Mouse (Mus musculus): ENCODE results near the gene Thumpd1.
"Not testable (repeated sequence)": the region's sequence is repeated elsewhere in the genome, so short reads cannot be mapped to it uniquely, and the experiment has no call there.

Gene Thumpd1

DNA sequence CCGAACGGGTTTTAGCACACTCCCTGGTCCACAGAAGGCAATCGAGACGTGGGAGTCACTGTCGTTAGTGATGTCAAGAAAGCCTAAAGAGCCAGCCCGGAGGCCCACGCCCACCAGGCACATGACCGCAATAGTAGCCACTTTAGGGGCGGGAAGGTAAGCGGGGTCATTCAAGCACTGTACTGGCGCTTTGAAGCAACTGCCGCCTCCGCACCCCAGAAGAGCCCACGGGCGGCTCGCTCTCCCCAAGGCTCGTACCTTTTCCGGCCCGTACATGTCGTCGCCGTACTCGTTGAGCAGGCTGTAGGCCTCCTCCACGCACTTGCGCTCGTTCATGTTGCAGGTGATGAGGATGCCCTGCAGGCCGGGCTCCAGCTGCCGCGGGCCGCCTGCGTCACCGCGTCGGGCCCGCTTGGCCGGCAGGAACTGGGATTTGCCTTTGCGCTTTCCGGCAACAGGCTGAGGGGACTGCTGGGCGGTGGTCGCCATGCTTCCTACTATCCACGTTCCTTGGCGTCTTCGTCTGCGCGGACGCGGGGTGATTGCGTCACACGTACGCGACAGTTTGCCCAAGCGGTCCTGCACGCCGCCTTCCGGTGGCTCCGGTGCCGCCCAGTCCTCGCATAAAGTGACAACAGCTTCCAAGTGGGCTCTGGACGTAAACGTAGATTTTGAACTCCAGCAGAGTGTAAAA, at the start of gene Thumpd1:
Gene Thumpd1, minus strand, starts transcription at position 546 of the 694 bp plus-strand sequence.
- peak; percentile 96 for DNase-seq

DNA sequence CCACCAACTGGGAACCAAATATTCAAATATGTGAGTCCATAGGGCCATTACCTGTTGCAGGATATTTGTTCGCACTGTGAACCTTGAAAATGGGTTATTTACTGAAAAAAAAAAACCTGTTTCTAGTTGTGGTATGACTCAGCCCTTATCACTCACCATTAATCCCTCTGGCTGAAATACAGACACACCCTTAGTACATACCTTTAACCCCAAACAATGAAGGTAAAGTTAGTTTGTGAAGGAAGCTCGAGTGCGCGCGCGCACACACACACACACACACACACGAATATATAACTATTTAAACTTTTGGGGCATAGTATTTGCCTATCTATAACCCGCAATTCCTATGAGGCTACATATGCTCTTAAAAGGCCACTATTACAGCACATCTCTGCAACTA, 49.3 kb upstream of the Thumpd1 start:
- DNase-seq, result no peak

DNA sequence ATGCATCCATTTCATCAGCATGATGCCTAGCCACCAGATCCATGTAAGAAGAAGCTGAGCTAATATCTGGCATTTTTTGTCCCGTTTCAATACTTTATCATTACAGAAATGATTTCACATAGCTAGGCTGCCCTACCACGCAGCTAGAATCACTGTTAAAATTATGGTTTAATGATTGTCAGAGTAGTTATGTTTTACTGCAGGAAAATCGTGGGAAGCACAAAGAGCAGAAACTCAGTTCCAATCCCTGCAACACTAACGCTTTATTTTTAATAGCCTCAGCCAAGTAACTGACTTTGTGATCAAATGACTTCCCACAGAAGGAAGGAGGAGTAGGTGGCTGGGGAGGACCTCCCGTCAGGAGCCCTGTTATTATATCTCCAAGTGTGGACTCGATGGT, 46.4 kb upstream of the Thumpd1 start:
- DNase-seq, result no peak

DNA sequence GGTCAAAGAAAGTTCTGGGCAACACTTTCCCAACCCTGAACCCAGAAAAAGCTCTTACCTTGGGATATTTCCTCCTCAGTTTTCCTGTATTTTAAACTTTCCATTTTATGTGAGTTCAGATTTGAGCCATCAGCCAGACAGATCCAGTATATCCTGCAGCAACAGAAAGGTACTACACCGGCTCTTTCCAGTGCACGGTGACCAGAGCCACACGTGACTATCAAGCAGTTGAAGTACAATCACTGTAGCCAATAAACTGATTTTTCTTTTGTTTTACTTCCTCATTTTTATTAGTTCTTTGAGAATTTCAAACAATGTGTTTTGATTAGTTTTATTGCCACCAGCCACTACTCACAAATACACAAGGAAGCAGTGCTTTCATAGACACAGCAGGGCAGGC, 43.8 kb upstream of the Thumpd1 start:
- DNase-seq, result no peak

DNA sequence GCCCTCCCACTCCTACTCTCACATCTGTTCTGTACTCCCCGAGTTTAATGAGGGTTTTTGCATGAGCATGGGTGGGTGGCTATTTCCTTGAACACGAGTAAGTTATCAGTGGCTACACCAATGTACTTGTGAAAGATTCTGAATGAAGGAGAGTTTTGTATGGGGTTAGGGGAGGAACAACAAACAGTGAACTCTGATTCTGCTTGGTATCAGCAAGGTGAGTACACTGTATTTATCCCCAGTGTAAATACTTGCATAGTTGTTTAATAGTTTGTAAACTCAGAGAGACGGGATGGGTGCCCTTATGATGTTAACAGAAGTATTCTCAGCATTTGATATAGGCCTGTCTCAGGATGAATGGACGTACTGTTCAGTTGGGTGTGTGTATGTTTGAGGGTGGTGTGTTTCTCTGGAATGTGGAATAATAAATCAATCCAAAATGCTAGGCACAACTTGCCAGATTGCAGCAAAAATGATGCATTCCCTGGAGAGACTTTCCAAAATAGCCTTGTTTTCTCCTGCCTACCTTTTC, 41.6 kb upstream of the Thumpd1 start:
- DNase-seq, result no peak

DNA sequence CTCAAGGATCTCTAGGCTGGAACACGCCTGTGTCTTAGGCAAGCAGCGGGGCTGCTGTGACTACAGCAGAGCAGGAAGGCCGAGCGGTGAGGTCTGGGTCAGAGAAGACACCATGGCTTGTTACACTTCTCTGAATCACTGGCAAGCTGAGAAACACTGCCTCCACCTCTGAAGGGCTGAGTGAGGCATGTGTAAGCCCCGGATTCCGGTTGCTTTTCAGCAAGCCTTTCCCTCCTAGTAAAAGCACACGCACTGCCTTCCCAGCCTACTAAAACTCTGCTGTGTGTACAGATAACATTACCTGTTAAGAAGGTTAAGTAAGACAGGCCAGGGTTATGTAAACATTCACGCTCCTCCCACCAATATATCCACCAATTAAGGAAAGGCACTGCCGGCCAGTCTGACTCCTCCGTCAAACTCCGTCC, 39.9 kb upstream of the Thumpd1 start, which contains the start of gene Acsm3:
Gene Acsm3, plus strand, starts transcription at position 397 of the 425 bp plus-strand sequence.
- DNase-seq, result no peak

DNA sequence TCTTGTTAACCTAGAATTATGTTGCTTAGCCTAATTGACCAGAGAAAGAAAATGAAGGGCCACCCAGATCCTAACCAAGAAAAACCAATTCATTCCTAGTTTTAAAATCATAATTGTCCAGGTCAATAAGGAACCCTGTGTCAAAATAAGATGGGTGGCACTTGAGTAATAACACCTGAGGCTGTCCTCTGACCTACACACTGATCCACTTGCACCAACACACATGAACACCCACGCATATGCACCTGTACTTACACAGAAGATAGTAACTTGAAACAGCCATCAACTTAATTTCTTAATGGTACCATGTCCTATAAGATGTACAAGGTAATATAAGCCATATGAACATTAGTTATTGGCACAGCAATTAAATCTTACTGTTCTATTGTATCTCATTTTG, 33.1 kb upstream of the Thumpd1 start:
- DNase-seq, result no peak

DNA sequence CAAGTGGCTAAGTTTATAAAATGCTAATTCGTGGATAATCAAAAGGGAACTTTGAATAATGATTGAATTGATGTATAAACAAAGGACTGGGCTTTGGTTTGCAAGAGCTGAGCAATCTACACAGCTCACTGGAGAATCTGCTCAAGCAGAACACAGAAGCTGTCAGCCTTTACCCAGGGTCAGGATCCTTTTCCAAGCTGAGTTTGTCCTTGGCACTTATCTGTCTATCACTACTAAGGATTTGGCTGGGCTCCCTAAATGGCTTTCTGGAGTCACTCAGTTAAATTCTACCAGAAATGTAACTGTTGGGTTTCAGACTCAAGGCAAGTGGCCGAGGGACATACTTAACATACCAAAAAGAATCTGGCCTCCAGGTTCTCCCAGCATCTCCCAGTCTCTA, 29.3 kb upstream of the Thumpd1 start:
- no peak for DNase-seq

DNA sequence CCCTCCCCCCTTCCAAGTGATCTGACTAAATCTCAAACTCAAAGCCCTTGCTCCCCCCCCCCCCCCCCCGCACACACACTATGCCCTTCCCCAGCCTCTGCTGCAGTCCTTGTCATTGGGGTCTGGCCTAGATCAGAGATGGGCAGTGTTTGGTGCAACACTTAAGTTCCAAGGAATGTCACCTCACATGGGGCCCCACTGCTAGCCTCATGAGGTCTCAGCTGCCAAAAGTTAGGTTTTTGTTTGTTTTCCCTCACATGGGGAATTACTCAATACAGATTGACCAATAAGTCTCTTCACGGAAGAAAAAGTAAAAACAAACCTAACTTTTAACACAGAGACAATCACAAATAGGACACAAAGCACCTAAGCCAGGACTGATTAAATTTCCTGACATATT, 28.2 kb upstream of the Thumpd1 start:
- no peak for DNase-seq

DNA sequence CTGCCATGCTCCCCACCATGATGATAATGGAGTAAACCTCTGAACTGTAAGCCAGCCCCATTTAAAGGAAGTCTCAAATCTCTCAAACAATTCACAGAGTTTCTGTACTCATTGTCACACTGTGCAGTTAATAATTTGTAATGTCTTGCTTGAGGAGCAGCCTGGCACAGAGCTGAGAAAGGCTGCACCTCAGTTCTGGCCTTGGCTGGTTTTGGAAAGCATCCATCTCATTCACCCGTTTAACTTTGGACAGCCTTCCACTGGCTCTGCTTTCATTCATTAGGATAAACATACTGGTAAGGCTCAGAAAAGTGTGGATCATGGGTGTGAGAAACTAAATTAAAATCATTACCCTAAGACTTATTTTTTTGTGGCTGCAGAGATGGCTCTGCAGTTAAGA, 25.3 kb upstream of the Thumpd1 start:
- no peak for DNase-seq

DNA sequence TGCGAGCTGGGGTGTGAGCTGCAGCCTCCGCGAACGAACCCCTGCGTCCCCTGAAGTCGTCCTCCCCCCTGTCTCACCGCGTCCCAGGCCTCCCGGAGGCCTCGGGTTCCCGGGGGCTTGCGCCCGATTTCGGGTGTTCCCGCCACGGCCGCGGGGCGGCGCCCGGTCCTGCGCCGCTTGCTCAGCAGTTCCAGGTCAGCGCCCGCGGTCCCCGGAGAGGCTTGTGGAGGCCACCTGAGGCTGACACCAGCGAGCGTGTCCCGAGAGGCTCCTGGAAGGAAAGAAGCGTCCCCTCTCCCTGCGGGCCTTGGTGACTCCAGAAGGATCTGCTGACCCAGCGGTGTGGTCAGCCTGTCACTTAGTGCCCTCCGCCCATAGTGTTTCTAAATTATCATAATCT, 23.7 kb upstream of the Thumpd1 start:
- DNase-seq, result no peak

DNA sequence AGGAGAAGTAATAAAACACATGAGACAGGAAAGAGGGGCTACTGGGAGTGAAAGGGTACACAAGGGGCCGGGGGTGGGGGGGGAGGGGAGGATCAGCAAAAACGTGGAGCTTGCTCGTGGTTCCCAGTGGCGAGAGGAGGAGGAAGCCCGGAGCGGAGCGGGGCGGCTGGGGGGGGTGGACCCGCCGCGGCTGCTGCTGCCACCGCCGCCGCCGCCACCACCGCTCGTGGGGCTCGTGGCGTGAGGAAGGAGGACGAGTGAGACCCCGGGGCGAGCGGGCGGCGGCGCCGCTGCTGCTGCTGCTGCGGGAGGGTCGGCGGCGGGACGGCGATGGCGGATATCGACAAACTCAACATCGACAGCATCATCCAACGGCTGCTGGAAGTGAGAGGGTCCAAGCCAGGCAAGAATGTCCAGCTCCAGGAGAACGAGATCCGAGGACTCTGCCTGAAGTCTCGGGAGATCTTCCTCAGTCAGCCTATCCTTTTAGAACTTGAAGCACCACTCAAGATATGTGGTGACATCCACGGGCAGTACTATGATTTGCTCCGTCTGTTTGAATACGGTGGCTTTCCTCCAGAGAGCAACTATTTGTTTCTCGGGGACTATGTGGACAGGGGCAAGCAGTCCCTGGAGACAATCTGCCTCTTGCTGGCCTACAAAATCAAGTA, 19.3 kb upstream of the Thumpd1 start:
- not testable (repeated sequence) for DNase-seq

DNA sequence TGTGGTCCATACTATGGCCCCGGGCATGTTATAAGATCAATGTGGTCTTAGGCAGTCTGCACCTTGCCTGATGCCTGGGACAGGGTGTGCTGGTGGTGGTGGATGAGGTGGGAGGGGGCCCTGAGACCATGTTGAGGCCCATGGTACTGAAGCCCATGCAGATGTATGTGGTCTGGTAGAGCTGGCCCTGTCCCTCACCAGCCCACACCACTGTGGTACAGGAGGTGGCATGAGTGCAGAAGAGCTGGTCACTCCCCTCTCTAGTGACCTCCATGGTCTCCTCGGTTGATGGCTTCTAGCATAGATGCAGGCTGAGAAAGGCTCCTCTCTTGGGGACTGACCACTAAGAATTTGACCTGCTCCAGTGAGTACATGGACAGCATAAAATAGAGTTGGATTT, 18.3 kb upstream of the Thumpd1 start:
- DNase-seq, result no peak

DNA sequence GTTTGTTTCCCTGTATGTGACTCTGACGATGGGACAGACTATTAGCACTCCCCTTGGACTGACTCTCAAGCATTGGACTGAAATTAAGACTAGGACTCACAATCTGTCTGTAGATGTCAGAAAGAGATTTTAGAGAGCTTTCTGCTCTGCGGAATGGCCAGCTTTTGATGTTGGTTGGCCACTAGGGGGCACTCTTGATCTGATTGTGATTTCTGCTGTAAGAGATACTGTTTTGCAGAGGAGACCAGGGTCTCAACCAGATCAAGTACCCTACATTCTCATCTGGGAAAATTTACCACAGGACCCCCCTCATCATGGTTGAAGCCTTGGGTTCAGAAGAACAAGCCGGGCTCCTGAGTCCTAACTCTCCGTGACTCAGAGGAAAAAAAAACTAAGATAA, 10.7 kb upstream of the Thumpd1 start:
- DNase-seq, result peak; percentile 18

DNA sequence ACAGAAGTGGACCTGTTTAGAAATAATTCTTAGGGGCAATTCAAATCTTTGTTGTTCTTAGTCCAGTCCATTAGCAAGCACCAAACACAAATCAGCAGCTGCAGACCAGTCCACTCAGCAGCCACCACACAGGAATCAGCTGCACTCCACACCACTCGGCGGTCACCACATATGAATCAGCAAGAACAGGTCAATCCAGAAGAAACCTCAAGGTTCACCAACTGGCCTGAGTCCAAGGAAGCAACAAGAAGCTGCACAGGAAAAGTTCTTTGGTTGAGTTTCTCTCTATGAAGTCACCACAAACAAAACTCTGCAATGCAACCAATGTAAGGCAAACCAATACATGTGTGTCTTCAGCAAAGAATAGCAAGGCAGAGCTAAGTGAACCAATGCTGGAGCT, 7.0 kb upstream of the Thumpd1 start:
- DNase-seq, result no peak

DNA sequence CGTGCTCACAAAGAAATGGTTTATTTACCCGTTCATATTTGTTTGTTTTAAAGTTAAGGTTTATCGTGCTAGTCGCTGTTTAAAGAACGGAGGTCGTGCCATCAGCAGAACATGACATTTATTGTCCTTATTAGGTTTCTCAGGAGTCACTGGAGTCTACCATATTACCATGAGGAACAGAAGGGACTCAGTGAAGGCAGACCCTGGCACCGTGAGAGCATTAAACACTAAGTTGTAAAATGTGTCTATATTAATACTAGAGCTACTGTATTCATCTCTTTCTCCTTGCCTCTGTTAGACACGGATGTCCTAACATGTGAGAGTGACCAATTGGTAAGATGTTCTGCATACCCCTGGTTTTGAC, 331 bp upstream of the Thumpd1 start:
- DNase-seq, result no peak

DNA sequence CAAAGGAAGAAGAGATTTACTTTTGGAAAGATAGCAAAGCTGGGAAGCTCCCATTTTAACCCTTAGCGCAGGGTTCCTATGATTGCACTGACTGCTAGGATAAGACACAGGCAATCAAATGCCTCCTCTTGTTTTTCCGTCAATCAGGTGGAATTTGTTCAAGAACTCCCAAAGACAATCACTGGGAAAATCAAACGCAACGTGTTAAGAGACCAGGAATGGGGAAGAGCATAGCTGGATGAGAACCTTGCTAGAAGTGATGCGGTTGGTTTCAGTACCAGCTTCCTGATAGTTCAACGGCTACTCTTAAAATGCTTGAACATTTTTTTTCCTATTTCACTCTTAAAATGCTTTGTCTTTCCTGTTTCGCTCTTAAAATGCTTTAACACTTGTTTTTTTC, 6.5 kb downstream of the Thumpd1 start:
- no peak for DNase-seq

DNA sequence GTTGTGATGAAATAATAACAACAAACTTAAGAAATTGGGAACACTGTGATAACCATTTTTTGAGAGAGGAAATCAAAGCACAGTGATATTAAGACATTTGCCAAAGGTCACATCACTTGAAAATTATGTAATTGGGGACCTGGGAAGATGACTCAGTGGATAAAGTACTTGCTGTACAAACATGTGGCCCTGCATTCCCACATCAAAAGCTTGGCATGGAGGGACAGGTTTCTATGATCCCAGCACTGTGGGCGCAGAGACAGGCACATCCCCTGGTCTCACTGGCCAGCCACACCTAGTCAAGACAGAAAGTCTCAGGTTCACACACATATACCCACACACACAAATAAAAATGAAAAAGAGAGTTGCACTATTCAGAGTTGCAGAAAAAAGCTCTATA, 25.7 kb downstream of the Thumpd1 start:
- no peak for DNase-seq

DNA sequence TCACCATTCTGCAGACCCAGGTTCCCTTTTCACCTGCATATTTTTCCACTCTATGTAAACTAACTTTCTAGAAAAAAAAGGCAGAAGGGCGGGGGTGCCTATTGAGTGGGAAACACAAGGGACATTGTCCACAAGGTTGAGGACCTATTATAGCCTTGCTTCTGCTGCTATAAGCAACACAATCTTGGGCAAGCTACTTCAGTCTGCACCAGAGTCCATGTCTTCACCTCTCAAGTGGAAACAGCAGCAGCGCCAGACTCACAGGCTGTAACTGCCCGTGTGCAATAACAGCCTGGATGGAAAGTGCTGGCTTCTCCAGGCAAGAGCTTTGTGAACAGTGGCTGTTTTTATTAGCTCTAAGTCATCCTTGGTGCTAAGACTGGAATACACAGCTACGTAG, 28.3 kb downstream of the Thumpd1 start:
- DNase-seq, result no peak

DNA sequence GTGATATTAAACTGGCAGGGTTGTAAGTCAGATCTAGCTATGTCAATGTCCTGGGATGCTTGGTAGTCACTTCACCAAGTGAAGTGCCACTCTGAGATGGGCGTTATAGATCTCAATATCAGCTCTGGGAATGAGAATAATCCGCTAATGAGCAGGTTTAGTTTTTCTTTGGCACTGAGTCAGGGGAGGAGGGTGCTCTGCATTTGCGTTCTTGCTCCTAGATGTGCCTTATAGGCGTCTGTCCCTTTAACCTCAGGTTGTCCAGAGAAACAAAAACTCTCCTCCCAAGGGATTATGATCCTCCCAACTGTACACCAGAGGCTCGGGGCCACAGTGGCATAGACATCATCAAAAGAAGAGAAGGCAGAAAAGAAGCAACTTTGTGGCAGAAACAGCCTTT, 30.9 kb downstream of the Thumpd1 start, which contains the start of gene Acsm4:
Gene Acsm4, plus strand, starts transcription at position 301 of the 400 bp plus-strand sequence.
- DNase-seq, result no peak

DNA sequence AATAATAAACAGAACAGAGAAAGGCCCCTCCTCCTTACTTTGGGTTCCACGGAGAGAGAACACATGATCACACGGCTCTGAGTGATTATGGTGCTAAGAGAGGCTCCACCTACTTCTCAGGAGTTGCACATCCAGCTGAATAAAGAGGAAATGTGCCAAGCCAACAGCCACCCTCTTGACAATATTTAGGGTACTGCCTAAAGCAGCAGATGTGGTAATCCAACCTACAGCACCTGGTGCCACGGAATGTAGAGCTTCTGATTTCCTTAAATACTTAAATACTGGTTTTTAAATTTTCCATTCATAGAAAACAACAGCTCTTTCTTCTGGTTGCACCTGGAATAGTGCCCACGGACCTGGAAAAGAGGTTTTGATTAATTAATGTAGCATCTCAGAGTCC, 37.9 kb downstream of the Thumpd1 start:
- no peak for DNase-seq

DNA sequence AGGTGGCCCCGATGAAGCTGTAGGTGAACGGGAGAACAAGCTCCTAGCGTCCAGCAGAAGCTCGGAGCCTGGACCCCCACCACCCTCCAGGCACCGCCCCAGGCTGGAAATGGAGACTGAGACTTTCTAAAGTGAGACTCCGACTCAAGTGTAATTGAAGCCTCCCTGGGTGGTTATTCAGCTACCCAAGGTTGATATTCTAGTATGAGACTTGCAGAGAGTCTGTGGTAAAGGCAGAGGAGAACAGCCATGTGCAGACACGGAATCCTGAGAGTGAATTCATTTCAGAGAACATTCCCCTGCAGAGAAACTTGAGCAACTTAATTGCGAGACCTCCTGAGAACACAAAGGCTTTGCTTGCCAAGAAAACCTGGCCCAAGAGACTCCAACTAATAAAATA, 40.5 kb downstream of the Thumpd1 start:
- DNase-seq, result no peak

DNA sequence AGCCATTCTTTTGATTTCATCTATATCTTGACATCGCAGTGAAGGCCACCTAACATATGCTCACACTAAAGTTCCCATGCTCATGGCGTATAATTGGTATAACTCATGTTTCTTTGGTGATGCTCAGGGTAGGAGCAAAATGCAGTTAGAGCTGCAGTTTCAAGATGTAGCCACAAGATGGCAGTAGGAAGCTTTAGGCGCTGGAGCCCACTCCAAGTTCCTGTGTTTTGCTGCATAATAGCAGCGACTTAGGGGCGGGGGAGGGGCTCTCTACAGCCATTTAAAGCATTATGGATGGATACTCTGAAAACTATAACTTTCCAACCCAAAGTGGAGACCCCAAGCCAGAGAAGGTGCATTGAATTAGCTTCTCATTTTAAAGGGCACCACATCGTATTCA, 47.1 kb downstream of the Thumpd1 start:
- peak; percentile 18 for DNase-seq

DNA sequence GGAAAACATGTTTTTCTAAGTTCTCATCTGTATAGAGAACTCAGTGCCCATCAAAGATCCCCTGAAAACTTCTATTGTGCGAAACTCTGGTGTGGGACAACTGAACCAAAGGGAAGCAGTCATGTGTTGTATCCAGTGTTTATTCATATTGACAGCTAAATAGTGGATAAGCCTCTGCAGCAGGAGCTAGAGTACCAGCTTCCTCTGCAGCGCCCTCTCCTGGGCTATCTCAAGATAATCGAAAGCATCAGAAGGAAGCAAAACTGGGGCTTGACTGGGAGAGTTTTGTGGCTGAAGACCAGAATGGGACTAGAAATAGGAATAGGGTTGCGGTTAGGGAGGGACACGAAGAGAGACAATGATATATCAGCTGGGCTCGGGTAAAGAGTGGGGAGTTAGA, 49.7 kb downstream of the Thumpd1 start:
- DNase-seq, result peak; percentile 14

DNA sequence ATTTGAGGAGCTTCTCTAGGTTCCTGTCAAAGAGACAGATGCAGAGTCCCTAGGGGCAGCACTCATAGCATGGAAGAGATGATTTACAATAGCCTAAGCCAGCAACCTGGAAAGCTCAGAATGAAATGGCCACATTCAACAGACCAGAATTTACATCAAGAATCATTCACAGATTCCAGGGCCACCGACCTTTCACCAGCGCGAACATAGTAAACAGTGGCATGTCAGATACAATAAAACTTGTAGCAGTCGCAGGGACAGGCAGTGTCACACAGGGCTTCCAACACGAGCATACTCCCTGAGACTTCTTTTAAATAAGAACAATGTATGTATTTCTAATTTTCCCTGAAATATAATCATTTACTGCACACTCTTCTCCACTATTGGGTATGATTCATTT, 50.2 kb downstream of the Thumpd1 start:
- no peak for DNase-seq
